Mouse (Mus musculus): ENCODE data around the gene Sh3bgr. TPM values are rescaled to one million over a fixed set of nuclear protein-coding genes. Genes with fewer than 3 reads are reported as not detected.

The Sh3bgr gene
- total RNA-seq, 2 experiments from 2014 or later: 2.6 TPM; not detected in 1

GRCm38 (mm10) chr16:96276596-96276995, 76.3 kb downstream of the Sh3bgr start:
- ATAC-seq (replicated peaks; ENCODE audit: low FRiP score, low TSS enrichment, poor library complexity, severe bottlenecking): no peak

Other genes with a start within 250 kb of the Sh3bgr start
- gene Psmg1, start 209.5 kb upstream of the Sh3bgr start, total RNA-seq (2014; fragmentation: Nextera tagmentation): 79.9 and 88.8 TPM in 2 replicates
- 61.7 and 78.0 TPM in 2 replicates for gene Psmg1, start 209.5 kb upstream of the Sh3bgr start, total RNA-seq (2017)
- gene Brwd1, start 117.9 kb upstream of the Sh3bgr start, total RNA-seq (2014; fragmentation: Nextera tagmentation): 66.3 and 76.7 TPM in 2 replicates
- gene Brwd1, start 117.9 kb upstream of the Sh3bgr start, total RNA-seq (2017): 56.5 and 66.8 TPM in 2 replicates
- gene Hmgn1, start 72.7 kb upstream of the Sh3bgr start, total RNA-seq (2014; fragmentation: Nextera tagmentation): 204 and 213 TPM in 2 replicates
- gene Hmgn1, start 72.7 kb upstream of the Sh3bgr start, total RNA-seq (2017): 395 and 654 TPM in 2 replicates
- gene Wrb, start 55.0 kb upstream of the Sh3bgr start, total RNA-seq (2014; fragmentation: Nextera tagmentation): 14.2 and 16.5 TPM in 2 replicates
- gene Wrb, start 55.0 kb upstream of the Sh3bgr start, total RNA-seq (2017): 11.1 and 25.0 TPM in 2 replicates
- not detected in 2 replicates for gene Lca5l, start 8.2 kb upstream of the Sh3bgr start, total RNA-seq (2014; fragmentation: Nextera tagmentation)
- gene Lca5l, start 8.2 kb upstream of the Sh3bgr start, total RNA-seq (2017): not detected in 2 replicates
- gene B3galt5, start 35.4 kb downstream of the Sh3bgr start, total RNA-seq (2014; fragmentation: Nextera tagmentation): not detected in 2 replicates
- gene B3galt5, start 35.4 kb downstream of the Sh3bgr start, total RNA-seq (2017): 0.28 TPM in 1 of 2 replicates, not detected in the other
- 2.0 TPM in 1 of 2 replicates, not detected in the other for gene Itgb2l, start 243.2 kb downstream of the Sh3bgr start, total RNA-seq (2014; fragmentation: Nextera tagmentation)
- gene Itgb2l, start 243.2 kb downstream of the Sh3bgr start, total RNA-seq (2017): not detected in 2 replicates